Mouse (Mus musculus) Muller cell, postnatal 12 days (primary cell): Measurements from ENCODE around the gene Vmn1r113.
"Not testable (repeated sequence)": the region's sequence is repeated elsewhere in the genome, so short reads cannot be mapped to it uniquely, and the experiment has no call there.

Experiments used
- DNase-seq: peaks from one replicate; pipeline ENCODE4 v3.0.0-alpha.2; 2015; ENCODE audit errors: inconsistent ontology term

The Vmn1r113 gene

DNA sequence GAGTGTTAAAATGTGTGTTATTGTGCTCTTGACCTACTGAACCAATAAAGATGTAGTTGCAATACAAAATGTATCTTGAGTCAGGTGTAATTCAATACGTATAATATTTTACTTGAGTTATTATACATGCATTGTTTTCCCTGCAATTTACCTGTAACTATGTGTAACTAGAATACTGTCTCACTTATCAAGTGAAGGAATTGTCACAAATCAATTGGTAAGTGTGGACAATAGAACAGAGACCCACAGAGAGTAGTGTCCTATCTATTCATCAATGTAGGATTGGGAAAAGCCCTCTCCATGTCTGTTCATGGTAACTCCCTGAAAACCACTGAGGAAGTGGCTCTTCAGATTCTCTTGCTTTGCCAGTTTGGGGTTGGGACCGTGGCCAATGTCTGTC lies at the start of gene Vmn1r113:
Vmn1r113 (plus strand) TSS at position 301 of the 400 bp plus-strand sequence.
- not testable (repeated sequence) for DNase-seq

- not testable (repeated sequence) for DNase-seq
These were observed 16.2 kb upstream of the Vmn1r113 start, which contains the start of gene Vmn1r112 for GRCm38 (mm10) chr7:20770885-20771284. Gene Vmn1r112 (plus strand): TSS chr7:20771185.

DNA sequence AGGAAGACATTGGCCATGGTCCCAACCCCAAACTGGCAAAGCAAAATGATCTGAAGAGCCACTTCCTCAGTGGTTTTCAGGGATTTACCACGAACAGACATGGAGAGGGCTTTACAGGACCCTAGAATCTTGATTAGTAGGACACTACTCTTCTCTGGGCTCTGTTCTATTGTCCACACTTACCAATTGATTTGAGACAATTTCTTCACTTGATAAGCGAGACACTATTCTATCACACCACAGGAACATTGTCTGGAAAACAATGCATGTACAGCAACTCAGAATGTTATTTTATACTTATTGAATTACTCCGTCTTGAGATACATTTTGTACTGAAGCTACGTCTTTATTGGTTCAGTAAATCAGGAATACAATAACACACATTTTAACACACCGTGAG lies 25.0 kb downstream of the Vmn1r113 start, which contains the start of gene Vmn1r114:
Vmn1r114 (minus strand) TSS at position 101 of the 400 bp plus-strand sequence.
- not testable (repeated sequence) for DNase-seq
